Mouse (Mus musculus) layer of hippocampus, postnatal 25 days (tissue): ENCODE data around the gene Mep1a. TPM values are rescaled to one million over a fixed set of nuclear protein-coding genes. Genes with fewer than 3 reads are reported as not detected.
"Not testable (repeated sequence)": the region's sequence is repeated elsewhere in the genome, so short reads cannot be mapped to it uniquely, and the experiment has no call there.

Experiments used
- DNase-seq, 2 experiments: peaks; one replicate each; pipeline ENCODE4 v3.0.0; 2022; ENCODE audit warnings: mixed read lengths in 2 of 2, low spot score in 1 of 2; ENCODE audit errors: extremely low spot score in 1 of 2
- total RNA-seq, 2 experiments: library from RNA; stranded (reverse); gene quantifications; 2 replicates each; pipeline ENCODE4 v1.2.3; 2021

Mep1a gene
- not detected for total RNA-seq

DNA sequence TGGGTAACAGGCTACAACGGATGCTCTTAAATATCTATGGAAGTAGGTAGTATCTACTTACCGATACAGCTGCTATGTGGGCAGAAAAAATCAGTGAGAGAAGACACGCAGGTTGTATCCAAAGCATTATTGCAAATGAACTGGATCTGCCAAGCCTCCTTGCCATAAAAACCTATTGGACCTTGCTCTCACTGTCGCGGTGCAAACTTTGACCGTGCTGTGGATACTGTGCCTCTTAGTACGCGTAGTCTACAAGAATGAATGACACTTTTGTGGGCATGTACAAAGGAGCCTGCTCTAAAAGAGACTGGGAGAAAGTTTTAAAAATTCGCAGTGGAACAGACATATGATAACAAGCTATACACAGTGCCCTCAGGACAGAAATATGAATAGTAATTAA lies at the start of gene Mep1a:
Mep1a (minus strand) TSS at position 221 of the 400 bp plus-strand sequence.
- DNase-seq = no peak

DNA sequence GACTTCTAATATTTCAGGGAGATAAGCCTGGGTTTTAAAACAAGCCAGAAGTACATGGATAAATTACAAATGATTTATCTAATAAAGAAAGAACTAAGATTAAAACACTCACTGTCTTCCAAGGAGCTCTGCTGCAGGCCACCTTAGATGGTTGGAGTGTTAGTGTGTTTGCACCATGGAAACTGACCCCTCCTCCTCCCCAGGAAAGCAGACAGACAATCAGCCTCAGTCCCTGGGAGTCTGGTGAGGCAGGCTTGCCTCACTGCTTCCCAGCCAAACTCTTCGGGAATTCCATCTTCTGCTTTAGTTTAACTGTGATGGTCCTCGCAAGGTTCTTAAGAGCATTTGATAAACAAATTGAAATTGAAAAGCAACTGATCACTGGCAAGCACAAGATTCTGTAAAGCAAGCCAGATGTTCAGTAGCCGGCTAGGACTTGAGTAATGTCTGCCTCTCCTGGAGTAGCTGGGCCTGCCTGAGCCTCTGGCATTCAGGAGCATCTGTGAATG lies 48.6 kb upstream of the Mep1a start:
- DNase-seq = no peak

DNA sequence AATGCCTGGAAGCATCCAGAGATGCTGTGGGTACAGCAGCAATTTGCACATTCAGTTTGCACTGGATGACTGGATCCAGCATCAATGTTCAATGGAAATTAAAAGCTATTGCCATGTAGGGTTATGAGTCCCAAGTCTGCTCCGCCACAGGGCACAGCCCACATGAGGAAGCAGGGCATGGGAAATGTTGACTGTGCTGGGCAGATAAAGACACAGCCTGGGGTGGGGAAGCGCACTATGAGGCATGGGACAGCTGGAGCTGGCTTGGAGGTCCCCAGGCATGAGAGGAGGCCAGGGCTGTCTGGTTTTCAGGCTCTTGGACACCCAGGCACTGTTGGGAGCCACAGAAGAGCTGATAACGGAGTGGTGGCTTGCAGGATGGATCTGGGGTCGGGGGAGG lies 41.4 kb upstream of the Mep1a start:
- DNase-seq = no peak

DNA sequence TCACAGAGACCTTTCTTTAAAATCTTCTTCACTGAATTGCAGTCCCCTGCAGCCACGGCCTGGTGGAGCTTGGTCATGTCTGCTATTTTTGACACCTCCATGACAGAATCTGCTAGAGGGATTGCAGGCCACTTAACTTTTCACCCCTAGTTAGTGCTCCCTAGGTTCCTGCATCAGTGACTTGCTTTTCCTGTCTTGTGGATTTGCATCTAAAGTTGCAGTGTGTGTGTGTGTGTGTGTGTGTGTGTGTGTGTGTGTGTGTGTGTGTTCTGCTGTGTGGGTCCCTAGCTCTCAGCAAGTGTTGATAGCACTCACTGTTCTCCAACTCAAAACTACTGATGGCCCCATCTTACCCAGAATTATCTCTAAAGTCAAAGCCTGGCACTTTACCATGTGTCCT lies 40.9 kb upstream of the Mep1a start, which contains the start of gene Ankrd66:
Ankrd66 (minus strand) TSS at position 101 of the 400 bp plus-strand sequence.
- DNase-seq = no peak

DNA sequence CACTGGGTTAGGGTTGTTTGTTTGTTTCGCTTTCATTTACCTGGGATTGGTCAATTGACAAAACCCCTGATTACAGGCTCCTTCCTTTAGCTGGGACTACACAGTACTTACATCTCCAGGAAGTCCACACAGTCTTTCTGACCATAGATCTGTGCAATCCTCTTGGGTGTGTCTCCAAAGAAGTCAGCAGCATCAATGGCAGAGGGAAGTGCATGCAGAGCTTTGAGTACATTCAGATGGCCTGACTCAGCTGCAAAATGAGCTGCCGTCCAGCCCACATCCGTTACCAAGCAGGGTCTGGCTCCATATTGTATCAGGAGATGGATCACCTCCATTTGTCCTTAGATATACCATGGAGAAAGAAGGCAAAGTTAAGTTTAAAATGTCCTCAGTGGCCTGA lies 36.2 kb upstream of the Mep1a start:
- DNase-seq = no peak

DNA sequence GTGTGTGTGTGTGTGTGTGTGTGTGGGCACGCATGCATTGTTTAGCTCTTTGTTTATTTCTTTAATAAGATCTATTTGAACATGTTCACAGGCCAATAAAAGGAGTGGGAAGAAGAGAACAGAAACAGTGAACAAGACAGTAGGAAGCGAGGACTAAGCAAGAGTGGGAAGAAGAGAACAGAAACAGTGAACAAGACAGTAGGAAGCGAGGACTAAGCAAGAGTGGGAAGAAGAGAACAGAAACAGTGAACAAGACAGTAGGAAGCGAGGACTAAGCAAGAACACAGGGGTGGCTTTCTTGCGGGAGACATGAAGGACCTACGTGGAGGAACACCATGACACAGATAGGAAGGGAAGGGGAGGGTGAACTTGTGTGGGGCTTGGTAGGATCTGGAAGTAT lies 34.2 kb upstream of the Mep1a start:
- DNase-seq = not testable (repeated sequence)

DNA sequence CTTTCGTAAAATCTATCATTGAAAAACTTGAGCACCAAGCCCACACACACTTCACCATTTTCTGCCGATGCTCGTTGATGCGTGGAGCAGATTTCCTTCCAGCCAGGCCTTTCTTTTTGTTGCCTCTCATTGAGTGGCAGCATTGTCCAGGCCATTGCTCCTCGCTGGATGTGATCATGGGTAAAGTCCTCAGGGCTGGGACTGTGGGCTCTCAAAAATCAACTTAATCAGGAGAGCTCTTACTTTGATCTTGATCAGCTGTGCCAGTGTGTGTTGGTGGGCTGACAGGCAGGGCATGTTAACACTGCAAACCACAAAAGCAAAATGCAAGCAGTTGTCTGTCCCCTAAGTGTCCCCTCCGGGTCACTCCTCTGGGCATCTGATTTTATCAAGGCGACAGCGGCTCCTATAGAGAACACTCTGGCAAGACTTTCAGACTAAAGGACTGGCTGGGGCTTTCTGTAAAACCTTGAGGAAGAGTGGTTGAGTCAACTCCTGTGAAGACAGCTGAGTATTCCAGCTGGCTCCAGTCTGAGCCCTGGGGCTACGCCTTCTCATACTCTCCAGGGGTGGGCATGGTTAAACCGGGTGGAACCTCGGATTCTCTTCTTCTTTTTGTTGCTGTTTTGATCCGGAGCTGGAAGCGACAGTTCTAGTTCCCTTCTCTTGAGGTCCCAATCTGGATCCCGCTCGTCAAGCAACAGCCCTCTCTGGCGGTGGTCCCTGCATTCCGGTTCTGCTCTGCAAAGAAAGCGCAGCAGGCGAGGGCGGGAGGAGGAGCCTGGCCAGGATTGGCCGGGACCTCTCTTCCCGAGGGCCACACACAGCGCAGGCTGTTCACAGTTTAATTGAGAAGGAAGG lies 32.0 kb upstream of the Mep1a start:
- peak in 1 of 2 experiments; percentile 25 for DNase-seq

DNA sequence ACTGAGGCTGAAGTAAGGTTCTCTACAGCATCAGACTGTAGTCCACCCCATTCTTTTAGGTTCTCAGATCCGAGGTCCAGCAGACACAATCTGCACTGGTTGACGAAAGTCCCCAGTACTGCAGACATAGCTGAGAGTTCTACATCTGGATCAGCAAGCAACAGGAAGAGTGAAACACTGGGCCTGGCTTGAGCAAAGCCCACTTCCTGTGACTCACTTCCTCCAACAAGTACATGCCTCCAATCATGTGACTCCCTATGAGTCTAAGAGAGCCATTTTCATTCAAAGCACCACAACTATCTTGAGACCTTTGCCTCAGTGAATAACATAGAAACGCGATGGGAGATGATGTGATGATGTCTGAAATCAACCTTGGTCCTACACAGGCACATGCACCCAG lies 28.6 kb upstream of the Mep1a start:
- no peak for DNase-seq

DNA sequence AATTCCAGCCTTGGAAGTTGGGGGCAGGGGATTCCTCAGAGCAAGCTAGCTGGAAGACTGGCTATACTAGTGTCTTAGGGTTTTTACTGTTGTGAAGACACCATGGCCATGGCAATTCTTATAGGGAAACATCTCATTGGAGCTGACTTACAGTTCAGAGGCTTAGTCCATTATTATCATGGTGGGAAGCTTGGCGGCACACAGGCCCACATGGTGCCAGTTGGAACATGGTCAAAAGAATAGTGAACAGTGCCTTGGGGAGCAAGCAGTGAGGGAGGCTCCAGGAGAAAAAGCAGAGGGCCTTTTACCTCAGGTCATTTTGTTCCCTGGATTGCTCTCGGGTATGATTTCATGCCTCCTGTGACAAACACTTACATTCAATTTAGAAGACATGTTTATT lies 27.9 kb upstream of the Mep1a start:
- DNase-seq = peak in 1 of 2 experiments; percentile 6

DNA sequence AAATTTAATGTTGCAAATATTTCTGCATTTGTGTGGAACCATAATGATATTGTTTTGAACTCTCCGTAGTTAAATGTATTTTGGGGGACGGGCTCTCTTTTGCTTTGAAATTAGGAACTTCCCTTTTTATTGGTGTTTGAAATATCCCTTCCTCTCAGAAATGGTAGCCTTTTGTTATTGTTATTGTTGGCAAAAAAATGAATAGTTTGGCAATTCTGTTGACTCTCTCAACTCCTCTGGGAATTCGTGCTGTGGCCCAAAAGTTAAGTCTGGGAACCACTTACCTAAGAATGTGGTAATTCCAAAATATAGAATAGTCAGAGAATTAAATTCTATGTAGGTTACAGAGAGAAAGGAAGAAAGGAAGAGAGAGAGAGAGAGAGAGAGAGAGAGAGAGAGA lies 17.6 kb upstream of the Mep1a start:
- DNase-seq = no peak

DNA sequence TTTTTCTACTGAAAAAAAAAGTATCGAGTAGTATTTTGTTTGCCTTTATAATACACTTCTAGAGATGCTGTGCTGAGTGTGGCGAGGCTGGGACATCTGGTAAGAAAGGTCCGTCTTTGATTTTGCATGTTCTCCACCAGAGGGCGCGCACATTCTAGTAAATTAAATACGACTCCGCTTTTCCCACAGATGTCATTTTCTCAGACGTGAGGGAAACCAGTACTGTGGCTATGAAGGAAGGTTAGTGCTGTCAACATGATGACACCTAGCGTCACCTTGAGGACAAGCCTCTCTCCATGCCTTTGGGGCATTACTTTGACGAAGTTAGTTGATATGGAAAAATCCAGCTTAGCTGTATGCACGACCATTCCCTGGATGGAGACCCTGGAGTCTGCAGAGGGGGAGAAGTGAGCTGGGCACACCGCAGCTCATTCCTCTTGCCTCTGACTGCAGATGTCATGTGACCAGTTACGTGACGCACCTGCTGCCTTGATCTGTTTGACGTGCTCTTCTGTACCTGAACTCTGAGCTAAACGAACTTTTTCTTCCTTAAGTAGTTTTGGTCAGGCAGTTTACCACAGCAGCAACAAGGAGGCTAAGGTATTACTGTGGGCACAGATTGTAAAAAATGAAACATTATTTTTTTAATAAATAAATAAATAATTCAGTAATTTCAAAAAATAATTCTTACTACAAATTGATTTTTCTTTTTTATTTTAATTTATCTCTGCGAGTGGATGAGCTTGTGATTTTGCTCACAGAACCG lies 16.2 kb upstream of the Mep1a start:
- peak; percentile 48 to 83 for DNase-seq

DNA sequence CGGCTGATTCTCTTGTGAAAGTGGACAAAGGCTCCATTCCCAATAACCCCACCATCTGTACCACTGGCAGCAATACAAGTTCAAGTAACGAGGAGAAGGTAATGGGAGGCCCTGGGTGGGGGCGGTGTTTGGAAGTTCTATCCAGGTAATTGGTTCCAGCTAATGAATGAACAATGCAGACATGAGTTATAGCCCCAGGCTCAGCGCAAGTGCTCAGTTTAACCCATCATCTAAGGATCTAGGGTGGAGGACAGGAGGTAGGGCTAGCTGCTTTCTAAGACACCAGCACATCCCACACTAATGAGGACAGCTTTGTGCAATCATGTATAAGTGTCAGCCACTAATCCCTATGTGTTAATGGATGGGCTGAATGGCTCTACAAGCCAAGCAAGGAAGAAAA lies 8.2 kb upstream of the Mep1a start:
- DNase-seq = no peak

DNA sequence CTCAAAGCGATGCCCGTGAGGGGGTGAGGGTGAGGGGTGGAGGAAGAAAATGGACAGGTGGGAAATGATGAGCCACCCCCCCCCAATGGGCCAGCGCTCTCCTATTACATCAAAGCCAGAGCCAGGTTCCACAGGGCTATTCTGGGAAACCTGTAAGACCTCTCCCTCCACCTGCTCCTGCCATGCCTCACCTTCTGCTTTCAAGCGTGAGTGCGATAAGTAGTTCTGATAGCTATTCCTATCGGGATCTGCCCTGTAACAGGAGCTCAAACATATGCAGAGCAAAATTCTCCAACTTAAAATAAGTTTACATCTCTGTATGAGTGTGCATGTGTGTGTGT lies 2.0 kb upstream of the Mep1a start:
- DNase-seq = no peak

DNA sequence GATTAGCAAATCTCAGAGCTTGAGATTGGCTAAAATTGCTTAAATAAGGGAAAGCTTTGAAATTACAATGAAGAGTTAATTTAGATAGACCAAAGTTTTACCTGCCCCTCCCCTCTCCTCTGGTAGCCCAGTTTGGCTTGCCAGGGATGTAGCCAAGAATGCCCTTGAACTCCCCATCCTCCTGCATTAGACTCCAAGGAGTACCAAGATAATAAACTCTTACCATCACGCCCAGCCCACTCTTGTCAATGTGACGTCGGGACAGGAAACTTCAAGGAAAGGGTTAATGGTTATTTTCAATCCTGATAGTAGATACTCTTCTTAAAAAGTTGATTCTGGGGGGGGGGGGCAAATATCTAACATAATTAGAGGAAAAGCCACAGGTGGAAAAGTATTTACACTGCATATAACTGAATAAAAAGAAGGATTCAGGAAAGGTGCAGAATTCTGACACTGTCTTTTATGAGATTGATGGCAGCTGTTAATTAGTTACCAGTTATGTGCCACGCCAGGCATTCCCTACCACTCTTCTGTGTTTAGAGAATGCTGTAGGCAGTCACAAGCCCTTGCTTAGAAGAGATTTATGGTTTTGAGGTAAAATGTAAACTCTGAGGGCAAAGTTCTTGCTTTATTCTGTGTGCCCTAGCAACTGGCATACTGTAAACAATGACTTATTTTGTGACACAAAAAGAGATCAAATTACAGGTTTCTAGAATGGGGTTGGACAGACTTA lies 1.4 kb upstream of the Mep1a start:
- DNase-seq = no peak

DNA sequence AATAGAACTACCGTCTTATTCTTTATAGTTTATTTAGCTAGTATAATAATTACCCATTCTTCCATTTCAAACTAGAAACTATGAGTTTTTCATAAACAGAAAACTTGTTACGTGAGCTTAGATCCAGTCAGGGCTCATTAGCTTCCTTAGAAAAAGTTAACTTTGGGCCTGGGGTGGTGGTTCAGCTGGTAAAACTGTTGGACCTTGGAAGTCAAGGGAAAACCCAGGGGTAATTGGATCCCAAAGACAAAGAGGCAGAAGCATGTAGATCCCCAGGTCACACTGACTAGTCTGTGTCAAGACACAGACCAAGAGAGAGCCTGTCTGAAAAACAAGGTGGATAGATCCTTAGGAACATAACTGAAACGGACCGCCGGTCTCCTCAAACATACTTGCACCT lies 981 bp downstream of the Mep1a start:
- no peak for DNase-seq

DNA sequence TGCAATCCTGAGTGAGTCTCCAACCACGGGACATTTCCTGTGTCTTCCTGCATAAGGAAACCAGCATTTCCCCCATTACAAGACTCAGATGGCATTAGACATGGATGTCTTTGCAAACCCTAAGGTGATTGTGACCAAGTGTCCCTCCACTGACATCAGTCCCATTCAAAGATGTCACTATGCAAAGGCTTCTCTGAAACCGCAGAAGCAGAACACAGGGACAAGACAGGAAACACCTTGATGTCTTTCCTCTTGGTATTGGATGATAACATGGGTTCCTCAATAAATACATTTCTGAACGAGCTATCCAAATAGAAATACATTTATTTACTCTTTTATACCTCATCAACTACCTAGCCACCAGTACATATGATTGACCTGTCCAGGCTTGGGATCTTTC lies 1.4 kb downstream of the Mep1a start:
- no peak for DNase-seq

DNA sequence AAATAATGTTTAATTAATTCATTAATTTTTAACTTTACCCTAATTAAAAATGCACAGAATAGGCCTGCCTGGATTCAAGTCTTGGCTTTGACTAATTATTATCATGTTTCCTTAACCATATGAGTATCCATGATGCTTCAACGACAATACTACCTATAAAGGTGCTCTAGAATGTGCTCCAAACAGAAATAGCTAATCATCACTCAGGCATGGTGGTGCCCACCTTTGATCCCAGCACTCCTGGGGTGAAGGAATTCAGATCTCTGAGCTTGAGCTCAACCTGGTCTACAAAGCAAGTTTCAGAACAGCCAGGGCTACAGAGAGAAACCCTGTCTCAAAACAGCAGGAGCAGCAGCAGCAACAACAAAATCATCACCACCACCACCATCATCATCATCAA lies 2.1 kb downstream of the Mep1a start:
- DNase-seq = no peak

DNA sequence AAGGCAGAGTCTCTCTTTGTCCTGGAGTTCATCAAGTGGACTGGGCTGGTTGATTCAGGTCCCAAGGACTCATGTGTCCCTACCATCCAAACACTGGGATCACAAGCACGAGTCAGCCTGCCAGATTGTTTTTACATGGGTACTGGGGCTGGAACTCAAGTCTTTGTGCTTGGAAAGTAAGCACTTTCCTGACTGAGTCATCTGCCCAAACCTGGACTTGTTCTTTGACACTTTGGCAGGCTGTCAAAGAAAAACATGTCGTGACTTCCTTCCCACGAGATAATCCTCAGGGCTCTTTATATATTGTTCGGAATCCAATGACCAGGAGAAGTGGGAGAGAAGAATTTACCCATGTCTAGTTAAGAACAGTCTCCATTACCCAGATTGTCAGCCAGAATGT lies 5.1 kb downstream of the Mep1a start:
- no peak for DNase-seq

DNA sequence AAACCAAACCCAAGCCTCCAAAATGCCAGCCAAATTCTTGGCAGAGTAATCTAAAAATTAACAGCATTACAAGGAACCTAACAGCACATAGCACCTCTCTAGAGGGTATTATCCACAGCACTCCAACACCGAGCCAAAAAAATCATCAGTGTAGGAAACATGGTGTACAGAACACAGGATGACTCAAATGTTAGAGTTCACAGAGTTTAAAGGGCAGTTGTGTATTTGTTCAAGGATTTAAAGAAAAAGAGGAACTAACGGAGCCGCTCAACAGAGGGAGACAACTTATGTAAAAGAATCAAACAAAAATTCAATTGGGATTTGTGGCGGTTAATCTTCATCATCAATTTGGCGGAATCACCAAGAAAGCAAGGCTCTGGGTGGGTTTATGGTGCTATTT lies 7.1 kb downstream of the Mep1a start:
- no peak for DNase-seq

DNA sequence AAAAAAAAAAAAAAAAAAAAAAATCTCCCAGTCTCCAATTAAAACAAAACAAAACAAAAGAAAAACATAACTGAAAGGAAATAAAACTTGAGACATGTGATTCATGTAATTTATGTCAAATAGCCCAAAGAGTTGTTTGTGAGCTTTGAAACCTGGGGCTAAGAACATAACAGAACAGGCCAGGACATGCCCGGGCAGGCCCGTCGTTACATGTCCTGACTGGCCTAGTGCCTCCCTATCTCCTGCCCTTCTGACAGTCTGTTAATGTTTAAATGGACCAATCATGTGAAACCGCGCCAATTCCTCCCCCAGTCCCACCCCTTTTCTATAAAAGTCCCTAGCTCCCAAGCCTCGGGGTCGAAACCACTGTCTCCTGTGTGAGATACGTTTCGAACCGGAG lies 12.2 kb downstream of the Mep1a start:
- DNase-seq = not testable (repeated sequence)
